Mouse (Mus musculus) inflammation-experienced regulatory T-cells, adult 6 months (primary cell): Measurements from ENCODE around the gene Tmem178b. TPM values are rescaled to one million over a fixed set of nuclear protein-coding genes. Genes with fewer than 3 reads are reported as not detected.

Source experiments
- ATAC-seq: one replicate; pipeline ENCODE4 v1.8.0; 2017
- polyA plus RNA-seq, 3 experiments: library from polyadenylated mRNA; unstranded; fragments of 100-300 nt; shearing (Covaris generic); gene quantifications; one replicate each; pipeline ENCODE4 v1.2.1; 2017

Gene Tmem178b
- polyA plus RNA-seq, 3 experiments from 2014 or later, result not detected

- ATAC-seq, result no peak
Observed at GRCm38 (mm10) chr6:40098498-40098897, 225.4 kb downstream of the Tmem178b start.

DNA sequence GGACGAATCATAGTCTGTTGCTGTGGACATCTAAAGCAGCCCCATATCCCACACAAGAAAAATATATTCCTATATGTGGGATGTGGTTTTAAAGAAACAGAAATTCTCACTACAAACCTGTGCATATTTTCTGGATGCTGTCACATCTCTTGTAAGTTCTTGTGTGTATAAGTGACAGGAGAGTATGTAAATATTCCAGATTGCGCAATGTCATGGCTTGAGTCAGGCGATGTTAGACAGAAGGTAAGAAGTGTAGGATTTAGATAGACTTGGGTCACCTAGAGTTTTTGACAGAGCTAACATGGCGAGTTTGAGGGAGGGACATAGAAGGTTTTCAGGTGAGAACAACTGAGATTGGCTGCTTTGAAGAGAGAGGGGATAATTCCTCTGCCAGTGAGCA, 228.7 kb downstream of the Tmem178b start:
- no peak for ATAC-seq

DNA sequence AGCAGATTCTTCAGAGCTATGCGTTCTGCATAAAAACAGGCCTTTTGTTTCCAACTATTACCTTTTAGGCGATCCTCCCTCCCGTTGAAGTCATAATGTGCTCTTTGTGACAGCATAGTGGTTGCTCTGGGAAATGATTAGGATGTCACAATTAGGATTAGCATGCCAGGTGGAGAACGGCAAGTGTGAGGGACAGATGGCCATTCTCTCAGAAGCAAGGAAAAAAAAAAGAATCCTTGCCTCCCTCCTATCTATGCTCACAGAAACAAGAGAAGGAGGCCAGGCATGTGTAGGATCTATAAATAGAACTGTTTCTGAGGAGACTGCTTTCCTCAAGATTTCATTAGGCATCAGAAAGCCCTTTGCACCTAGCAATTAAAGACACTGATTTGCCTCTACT, 229.8 kb downstream of the Tmem178b start:
- ATAC-seq, result no peak

DNA sequence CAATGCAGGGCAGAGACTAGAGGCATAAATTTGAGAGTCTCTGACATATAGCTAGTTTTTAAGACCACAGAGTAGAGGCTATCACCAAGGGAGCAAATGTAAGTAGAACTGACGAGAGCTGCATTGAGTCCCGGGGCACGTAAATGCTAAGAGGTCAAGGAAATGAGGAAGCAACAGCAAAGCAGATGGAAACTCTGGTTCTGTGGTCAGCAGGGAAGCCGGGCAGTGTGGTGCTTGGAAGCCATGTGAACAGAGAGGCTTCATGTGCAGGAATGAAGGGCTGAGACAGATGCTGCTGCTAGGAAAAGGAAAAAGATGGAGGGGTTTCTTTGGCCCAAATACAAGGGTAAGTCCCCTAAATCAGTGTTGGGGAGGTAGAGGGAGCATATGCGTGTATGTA, 237.0 kb downstream of the Tmem178b start:
- ATAC-seq, result no peak

DNA sequence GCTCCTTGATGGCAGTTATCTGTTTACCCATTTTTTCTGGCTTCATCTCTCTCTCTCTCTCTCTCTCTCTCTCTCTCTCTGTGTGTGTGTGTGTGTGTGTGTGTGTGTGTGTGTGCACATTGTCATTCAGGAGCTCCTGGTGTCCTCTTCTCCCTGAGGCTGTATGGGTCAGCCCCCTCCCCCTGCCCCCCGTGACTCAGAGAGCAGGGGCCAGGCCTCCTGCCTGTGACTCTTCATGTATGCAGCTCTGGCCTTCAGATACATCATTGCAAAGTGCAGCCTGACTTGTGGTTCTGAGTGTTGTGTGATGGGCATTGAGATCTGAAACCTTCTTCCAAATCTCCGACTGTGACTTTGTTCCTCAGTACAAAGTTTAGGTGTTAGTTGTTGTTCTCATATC, 237.7 kb downstream of the Tmem178b start:
- no peak for ATAC-seq

GRCm38 (mm10) chr6:40112488-40112887, 239.4 kb downstream of the Tmem178b start:
- ATAC-seq, result no peak

DNA sequence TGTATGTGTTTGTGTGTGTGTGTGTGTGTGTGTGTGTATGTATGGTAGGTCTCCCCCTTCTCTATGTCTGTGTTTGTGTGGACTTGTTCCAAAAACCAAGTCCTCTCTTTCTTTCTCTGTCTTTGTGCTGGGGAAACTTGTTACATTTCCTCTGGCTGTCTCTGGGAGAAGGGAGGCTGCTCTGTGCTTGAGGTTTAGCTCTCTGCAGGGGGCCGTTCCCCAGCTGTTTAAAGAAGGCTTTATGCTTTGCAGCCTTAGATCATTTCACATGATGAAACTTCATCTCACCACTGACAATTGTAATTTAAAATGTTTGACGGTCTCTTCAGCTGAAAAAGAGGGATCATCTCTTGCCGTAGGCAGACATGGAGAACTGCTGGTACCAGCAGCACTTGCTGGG, 243.2 kb downstream of the Tmem178b start:
- no peak for ATAC-seq

- ATAC-seq, result no peak
Observed at GRCm38 (mm10) chr6:40120176-40120575, 247.1 kb downstream of the Tmem178b start.

DNA sequence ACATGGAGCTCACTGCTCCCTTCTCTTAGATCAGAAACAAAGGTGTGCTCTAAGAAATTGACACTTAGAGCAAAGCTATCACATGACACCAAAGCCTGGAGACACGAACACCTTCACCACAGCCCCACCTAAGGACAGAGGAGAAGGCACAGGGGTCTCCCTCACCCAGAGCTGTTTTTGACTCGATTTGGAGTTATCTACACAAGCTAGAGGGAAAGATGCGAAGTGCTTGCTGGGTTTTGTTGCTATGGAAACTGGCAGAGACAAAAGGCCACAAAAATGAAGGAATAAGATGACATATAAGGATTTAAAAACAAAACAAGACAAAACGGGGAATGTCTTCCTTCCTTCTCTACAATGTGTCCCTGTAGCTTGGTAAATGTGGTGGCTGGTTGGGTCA, 248.4 kb downstream of the Tmem178b start:
- ATAC-seq, result no peak

DNA sequence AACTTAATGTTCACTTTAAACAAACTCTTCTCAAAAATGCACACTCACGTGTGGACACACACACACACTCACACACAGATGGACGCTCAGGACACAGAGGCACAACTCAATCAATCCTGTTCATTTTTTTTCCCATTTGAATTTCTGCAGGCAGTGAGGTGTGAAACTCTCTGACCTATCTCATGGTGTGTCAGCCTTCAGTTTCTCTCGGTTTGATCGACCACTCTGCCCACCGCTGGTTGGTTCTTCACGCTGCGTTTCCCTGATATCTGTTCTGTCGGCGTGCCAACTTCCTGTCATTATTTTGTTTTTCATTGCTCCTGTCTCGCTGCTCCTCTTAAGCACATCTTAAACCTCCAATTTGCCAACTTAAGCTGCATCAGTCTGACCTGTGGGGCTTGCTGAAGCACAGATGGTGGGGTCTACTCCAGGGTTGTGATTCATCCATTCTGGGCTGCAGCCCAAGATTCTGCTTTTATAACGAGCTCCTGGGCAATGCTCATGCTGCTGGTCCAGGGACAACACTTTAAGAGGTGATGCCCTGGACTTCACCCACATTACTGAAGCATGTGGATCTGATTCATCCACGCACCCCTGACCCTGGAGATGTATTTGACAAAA, 250.1 kb downstream of the Tmem178b start:
- ATAC-seq, result no peak

- no peak for ATAC-seq
Observed at GRCm38 (mm10) chr6:40123960-40124359, 250.9 kb downstream of the Tmem178b start.

GRCm38 (mm10) chr6:40128716-40129115, 255.6 kb downstream of the Tmem178b start:
- ATAC-seq, result no peak

- no peak for ATAC-seq
Observed at GRCm38 (mm10) chr6:40131936-40132335, 258.9 kb downstream of the Tmem178b start.

GRCm38 (mm10) chr6:40133436-40133835, 260.4 kb downstream of the Tmem178b start:
- no peak for ATAC-seq

- no peak for ATAC-seq
Observed at GRCm38 (mm10) chr6:40135716-40136115, 262.6 kb downstream of the Tmem178b start.

DNA sequence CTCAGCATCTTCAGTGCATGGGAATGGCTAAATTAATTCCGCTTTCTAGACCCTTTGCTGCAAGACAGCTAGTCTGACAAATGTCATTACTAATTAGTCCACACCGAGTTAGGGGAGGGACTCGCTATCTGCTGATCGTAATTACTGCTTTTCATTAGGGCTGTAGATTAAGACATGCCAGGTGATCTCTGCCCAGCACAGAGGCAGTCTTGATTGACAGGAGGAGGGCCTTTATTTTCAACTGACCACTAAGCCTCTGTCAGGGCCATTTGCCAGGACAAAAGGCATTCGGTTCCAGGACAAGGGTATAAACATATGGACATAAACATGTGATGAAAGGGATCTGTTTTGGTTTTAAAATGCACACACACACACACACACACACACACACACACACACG, 264.3 kb downstream of the Tmem178b start:
- ATAC-seq, result no peak

DNA sequence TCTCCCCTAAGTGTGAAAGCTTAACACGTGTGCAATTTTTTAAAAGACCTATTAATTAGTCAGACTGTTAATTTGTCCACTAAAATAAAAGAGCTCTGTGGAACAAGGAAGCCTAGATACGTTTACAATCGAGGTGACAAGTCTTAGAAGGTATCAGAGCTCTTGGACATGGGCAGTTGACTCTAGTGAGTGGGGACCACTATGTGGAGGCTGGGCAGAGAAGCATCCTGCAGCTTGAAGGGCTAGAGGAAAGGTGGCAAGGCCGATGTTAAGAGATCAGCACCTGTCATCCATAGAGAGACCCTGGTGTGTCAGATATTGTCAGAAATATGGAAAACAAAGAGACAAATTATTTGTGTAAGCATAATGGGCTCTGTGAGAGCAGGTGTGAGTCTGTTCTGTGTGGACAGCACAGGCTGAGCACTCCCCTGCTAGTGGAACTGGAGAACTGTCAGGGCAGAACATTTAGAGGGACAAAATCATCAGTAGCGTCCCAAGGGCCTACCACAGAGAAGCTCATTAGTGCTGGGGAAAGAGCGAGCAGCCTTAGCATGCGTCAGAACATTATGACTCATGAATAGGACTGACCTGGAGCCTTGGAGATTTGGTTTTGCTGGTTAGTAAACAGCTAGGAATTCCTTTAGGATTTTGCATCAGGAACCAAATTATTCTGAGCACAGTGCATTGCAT, 264.9 kb downstream of the Tmem178b start:
- no peak for ATAC-seq

DNA sequence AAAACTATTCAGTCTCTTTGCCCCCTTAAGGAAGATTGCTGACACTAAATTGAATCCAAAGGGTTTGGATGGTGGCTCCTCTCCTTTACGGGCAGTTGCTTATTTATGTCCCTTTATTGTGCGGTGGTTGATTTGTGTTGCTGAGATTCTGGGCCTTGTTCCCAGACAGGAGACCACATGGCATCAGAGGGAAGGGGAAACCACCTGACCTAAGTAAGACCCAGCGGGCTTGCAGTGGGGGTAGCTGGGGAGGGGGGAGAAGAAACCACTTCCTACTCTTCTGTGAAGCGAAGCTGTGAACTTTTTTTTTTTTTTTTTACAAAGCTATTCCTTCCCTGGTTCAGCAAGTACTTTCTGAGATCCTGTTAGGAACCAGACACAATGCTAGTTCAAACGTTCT, 269.5 kb downstream of the Tmem178b start:
- ATAC-seq, result no peak

- ATAC-seq, result no peak
Observed at GRCm38 (mm10) chr6:40144371-40144770, 271.3 kb downstream of the Tmem178b start.

DNA sequence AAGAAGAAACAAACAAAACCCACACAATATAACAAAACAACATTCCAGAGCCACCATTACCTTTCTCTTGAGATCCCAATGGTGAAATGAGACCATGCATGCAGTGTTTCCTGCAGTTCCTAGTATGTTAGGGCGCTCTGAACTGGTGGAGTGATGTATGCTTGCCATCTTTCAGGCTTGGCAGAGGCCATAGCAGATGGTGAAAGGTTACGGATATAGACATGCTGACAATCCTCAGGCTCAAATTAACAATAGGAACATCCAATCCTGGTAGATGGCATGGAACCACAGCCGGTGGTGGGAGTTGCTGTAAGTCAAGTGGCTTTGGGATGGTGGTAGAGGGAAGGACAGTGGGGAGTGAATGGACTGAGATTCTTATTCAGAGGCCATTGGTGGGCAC, 272.5 kb downstream of the Tmem178b start:
- ATAC-seq, result no peak

GRCm38 (mm10) chr6:40152241-40152640, 279.2 kb downstream of the Tmem178b start:
- ATAC-seq, result no peak

GRCm38 (mm10) chr6:40161381-40161780, 288.3 kb downstream of the Tmem178b start:
- no peak for ATAC-seq

DNA sequence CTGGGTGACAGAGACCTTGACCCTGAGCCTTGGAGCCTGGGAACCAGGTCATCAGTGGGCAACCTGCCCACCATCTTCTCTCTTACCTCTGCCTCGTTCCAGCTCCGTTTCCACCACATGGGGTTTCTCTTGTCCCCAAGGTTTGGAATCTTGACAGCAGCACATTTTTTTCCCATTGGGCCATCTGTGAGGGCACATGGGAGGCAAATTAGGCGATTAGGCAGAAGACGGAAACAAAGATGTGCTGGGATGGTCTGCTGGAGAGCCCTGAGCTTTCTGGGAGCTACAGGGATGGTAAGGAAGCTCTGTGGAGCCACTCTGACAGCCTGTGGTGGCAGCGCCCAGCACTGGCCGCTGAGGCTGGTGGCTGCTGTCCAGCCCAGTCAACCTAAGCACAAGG, 300.5 kb downstream of the Tmem178b start:
- ATAC-seq, result no peak

DNA sequence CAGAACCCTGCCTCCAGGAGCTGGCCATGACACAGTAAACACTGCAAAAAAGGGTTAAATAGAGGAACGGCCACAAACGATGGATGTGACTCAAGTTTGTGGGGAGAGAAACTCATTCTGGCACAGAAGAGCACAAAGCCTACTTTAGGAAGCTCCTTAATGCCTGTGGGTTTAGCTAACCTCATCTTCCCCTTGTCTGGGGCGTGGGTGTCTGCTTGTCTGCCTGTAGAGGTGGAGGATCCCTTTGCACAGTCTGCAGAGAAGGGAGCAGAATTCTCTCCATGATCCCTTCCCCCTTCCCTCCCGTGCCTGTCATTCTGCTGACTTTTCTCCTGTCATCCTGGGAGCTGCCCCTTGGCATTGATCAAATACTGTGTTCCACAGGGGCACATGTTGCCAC, 304.8 kb downstream of the Tmem178b start:
- no peak for ATAC-seq

DNA sequence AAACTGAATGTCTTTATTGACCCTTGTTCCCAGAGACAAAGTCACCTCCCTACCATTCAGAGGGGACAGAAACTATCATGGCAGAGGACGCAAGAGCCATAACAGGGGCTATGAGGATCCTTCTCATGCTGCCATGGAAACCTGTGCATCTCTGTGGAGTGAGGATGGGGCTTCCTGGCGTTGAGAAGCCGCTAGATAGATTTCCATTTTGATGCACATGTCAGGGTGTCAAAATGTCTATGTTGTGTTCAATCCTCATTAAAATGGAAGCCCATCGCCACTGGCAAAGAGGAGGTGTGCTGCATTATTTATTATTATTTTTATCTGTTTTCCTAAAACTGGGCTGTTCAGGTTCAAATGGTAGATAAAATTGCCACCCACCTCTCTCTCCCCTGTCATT, 307.5 kb downstream of the Tmem178b start:
- ATAC-seq, result no peak
